Mouse (Mus musculus): ENCODE measurements around the gene Tmem121b. TPM values are rescaled to one million over a fixed set of nuclear protein-coding genes. Genes with fewer than 3 reads are reported as not detected.

Tmem121b gene
- polyA plus RNA-seq, 1 experiment = 0.14 TPM

DNA sequence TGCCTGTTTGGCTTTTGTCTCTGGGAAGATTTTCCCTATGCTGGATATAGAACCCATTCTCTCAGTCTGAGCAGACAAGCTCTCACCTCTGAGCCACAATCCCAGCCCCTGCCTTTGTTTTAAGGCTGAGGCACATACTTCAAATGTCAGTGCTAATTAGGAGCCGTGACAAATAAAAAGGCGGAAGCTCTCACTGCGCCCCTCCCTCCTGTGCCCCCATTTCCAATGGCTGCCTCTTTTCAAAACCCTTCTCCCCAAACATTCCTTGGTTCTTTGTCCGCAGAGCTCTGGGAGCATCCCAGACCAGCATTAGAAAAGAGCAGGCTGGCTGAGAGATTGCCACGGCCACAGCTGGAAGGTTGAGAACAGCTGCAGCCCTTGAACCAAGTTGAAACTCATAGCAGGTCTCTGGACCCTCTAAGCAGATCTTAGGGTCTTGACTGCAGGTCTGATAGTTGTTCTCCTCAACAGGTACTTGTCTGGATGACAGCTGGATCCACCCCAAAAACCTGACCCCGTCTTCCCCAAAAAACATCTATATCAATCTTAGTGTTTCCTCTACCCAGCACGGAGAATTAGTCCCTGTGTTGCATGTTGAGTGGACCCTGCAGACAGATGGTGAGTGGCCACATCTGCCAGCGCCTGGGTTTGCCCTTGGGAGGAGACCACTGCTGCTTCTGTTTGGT is 21.0 kb downstream of the Tmem121b start:
- Histone ChIP-seq H3K27ac (ENCODE audit: control insufficient read depth, insufficient read depth, low read depth, low read length) (no peak overlapping the region), H3K27me3 (ENCODE audit: control insufficient read depth, insufficient read depth, low read length) (no peaks in the 10 kb centered on the region), H3K4me3 (ENCODE audit: control insufficient read depth, low read depth, low read length) (no peak overlapping the region), H3K4me1 (ENCODE audit: control insufficient read depth, insufficient read depth, low read length) (peaks cover 2% of the 10 kb centered on the region; the same call in 1 of the 2 replicates), H3K36me3 (ENCODE audit: control insufficient read depth, insufficient read depth, low read length) (no peaks in the 10 kb centered on the region)
- TF ChIP-seq CTCF (IDR thresholded peaks at IDR 0.05; ENCODE audit: control insufficient read depth, insufficient read depth, insufficient replicate concordance, low read depth, low read length) (no peak), POLR2A (IDR thresholded peaks at IDR 0.05; ENCODE audit: control insufficient read depth, low read depth, low read length) (no peak)

DNA sequence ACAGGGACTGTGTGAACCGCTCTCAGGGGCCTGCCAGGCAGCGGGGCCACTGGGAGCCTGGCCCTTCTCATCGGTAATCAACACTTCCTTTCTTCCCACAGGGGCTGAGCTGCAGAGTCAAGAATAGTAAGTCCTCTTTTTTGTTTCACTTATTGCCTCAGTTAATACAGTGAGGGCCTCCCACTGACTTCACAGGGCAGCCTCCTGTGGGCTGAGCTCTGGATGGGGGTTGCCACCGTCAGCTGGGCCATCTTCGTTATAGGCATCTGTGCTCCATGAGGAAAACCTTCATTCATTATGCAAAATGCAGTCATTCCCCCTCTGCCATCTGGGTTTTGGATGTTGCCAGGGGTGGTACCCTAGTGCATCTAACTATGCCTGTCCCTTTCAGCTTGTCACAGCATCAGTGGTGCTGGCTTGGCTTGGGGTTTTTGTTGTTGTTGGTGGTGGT is 21.6 kb downstream of the Tmem121b start:
- TF ChIP-seq POLR2A (IDR thresholded peaks at IDR 0.05; ENCODE audit: control insufficient read depth, low read depth, low read length) (no peak), CTCF (IDR thresholded peaks at IDR 0.05; ENCODE audit: control insufficient read depth, insufficient read depth, insufficient replicate concordance, low read depth, low read length) (no peak)
- H3K4me3 ChIP-seq (ENCODE audit: control insufficient read depth, low read depth, low read length) = no peak overlapping the region
- peak overlapping the region; percentile 44; the same call in 1 of the 2 replicates for H3K27ac ChIP-seq (ENCODE audit: control insufficient read depth, insufficient read depth, low read depth, low read length)
- peaks cover 2% of the 10 kb centered on the region; the same call in 1 of the 2 replicates for H3K4me1 ChIP-seq (ENCODE audit: control insufficient read depth, insufficient read depth, low read length)
- H3K27me3 ChIP-seq (ENCODE audit: control insufficient read depth, insufficient read depth, low read length) = no peaks in the 10 kb centered on the region
- H3K36me3 ChIP-seq (ENCODE audit: control insufficient read depth, insufficient read depth, low read length) = no peaks in the 10 kb centered on the region

DNA sequence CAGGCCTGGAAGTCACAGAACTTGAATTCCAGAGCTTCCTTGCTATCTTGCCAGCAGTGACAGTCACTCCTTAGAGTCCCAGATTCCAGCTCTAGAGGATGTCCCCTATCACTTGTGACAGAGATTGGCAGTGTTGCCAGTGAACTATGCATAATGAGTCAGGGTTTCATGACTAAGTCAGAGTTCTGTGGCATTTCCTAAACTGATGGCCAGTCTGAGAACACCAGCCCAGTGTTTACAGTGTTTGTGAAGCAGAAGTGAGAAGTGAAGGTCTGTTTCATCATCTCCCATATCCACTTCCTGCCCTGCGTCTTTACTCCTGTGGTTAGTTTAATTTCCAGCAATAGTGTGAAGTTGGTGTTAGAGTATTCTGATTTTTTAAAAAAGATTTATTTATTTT is 22.9 kb downstream of the Tmem121b start:
- TF ChIP-seq POLR2A (IDR thresholded peaks at IDR 0.05; ENCODE audit: control insufficient read depth, low read depth, low read length) = no peak
- TF ChIP-seq CTCF (IDR thresholded peaks at IDR 0.05; ENCODE audit: control insufficient read depth, insufficient read depth, insufficient replicate concordance, low read depth, low read length) = no peak
- H3K4me1 ChIP-seq (ENCODE audit: control insufficient read depth, insufficient read depth, low read length) = peaks cover 2% of the 10 kb centered on the region; the same call in 1 of the 2 replicates
- H3K4me3 ChIP-seq (ENCODE audit: control insufficient read depth, low read depth, low read length) = no peak overlapping the region
- H3K36me3 ChIP-seq (ENCODE audit: control insufficient read depth, insufficient read depth, low read length) = no peaks in the 10 kb centered on the region
- H3K27me3 ChIP-seq (ENCODE audit: control insufficient read depth, insufficient read depth, low read length) = no peaks in the 10 kb centered on the region
- H3K27ac ChIP-seq (ENCODE audit: control insufficient read depth, insufficient read depth, low read depth, low read length) = no peak overlapping the region

DNA sequence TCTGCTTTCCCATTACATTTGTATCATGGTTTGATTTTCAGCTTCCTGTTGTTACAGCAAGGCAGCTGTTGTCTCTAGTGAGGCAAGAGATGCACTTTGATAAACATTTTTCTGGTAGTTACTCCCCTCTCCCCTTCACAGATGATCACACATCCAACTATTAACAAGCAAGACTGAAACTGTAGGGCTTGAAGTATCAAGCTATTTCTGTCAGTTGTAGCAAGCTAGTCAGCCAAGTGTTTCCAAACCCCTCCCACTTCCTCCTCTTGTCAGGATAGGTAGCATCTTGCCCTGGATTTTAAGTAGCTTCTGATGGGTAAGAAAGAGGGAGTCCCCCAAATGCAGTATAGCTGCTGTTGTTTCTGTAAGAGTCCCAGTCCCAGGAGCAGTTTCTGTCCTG is 23.8 kb downstream of the Tmem121b start:
- H3K36me3 ChIP-seq (ENCODE audit: control insufficient read depth, insufficient read depth, low read length) = no peaks in the 10 kb centered on the region
- TF ChIP-seq CTCF (IDR thresholded peaks at IDR 0.05; ENCODE audit: control insufficient read depth, insufficient read depth, insufficient replicate concordance, low read depth, low read length) (no peak), POLR2A (IDR thresholded peaks at IDR 0.05; ENCODE audit: control insufficient read depth, low read depth, low read length) (no peak)
- H3K27me3 ChIP-seq (ENCODE audit: control insufficient read depth, insufficient read depth, low read length) = no peaks in the 10 kb centered on the region
- H3K4me1 ChIP-seq (ENCODE audit: control insufficient read depth, insufficient read depth, low read length) = peaks cover 4% of the 10 kb centered on the region; the same call in 1 of the 2 replicates
- no peak overlapping the region for H3K27ac ChIP-seq (ENCODE audit: control insufficient read depth, insufficient read depth, low read depth, low read length)
- H3K4me3 ChIP-seq (ENCODE audit: control insufficient read depth, low read depth, low read length) = no peak overlapping the region

DNA sequence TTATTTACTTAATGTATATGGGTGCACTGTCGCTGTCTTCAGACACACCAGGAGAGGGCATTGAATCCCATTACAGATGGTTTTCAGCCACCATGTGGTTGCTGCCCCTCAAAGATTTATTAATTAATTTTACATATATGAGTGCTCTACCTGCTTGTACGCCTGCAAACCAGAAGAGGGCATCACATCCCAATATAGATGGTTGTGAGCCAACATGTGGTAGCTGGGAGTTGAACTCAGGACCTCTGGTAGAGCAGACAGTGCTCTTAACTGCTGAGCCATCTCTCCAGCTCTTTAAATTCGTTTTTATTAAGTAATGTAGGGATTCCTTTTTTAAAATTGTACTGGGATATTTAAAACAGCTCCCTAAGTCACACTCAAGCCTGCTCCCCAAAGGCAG is 24.3 kb downstream of the Tmem121b start:
- H3K27ac ChIP-seq (ENCODE audit: control insufficient read depth, insufficient read depth, low read depth, low read length) = no peak overlapping the region
- H3K4me3 ChIP-seq (ENCODE audit: control insufficient read depth, low read depth, low read length) = no peak overlapping the region
- no peaks in the 10 kb centered on the region for H3K36me3 ChIP-seq (ENCODE audit: control insufficient read depth, insufficient read depth, low read length)
- H3K4me1 ChIP-seq (ENCODE audit: control insufficient read depth, insufficient read depth, low read length) = peaks cover 4% of the 10 kb centered on the region; the same call in 1 of the 2 replicates
- TF ChIP-seq POLR2A (IDR thresholded peaks at IDR 0.05; ENCODE audit: control insufficient read depth, low read depth, low read length) = no peak
- no peak for TF ChIP-seq CTCF (IDR thresholded peaks at IDR 0.05; ENCODE audit: control insufficient read depth, insufficient read depth, insufficient replicate concordance, low read depth, low read length)
- H3K27me3 ChIP-seq (ENCODE audit: control insufficient read depth, insufficient read depth, low read length) = no peaks in the 10 kb centered on the region

DNA sequence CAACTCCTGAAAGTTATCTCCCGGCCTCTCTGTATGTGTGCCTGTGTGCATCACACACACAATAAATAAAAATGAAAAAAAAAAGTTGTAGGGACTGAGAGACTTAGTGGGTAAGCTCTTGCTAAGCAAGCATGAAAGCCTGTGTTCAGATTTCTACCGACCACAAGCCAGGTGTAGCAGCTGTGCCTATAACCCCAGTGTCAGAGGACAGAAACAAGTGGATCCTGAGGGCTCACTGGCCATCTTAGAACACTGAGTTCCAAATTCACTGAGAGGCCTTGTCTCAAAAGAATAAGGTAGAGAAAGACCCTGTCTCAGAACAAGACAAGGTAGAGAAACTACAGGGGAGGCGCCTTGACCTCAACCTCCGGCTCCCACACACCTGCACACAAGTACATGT is 25.3 kb downstream of the Tmem121b start:
- H3K36me3 ChIP-seq (ENCODE audit: control insufficient read depth, insufficient read depth, low read length) = no peaks in the 10 kb centered on the region
- H3K4me1 ChIP-seq (ENCODE audit: control insufficient read depth, insufficient read depth, low read length) = peaks cover 12% of the 10 kb centered on the region
- no peak for TF ChIP-seq POLR2A (IDR thresholded peaks at IDR 0.05; ENCODE audit: control insufficient read depth, low read depth, low read length)
- no peak for TF ChIP-seq CTCF (IDR thresholded peaks at IDR 0.05; ENCODE audit: control insufficient read depth, insufficient read depth, insufficient replicate concordance, low read depth, low read length)
- no peak overlapping the region for H3K4me3 ChIP-seq (ENCODE audit: control insufficient read depth, low read depth, low read length)
- H3K27me3 ChIP-seq (ENCODE audit: control insufficient read depth, insufficient read depth, low read length) = no peaks in the 10 kb centered on the region
- H3K27ac ChIP-seq (ENCODE audit: control insufficient read depth, insufficient read depth, low read depth, low read length) = no peak overlapping the region

DNA sequence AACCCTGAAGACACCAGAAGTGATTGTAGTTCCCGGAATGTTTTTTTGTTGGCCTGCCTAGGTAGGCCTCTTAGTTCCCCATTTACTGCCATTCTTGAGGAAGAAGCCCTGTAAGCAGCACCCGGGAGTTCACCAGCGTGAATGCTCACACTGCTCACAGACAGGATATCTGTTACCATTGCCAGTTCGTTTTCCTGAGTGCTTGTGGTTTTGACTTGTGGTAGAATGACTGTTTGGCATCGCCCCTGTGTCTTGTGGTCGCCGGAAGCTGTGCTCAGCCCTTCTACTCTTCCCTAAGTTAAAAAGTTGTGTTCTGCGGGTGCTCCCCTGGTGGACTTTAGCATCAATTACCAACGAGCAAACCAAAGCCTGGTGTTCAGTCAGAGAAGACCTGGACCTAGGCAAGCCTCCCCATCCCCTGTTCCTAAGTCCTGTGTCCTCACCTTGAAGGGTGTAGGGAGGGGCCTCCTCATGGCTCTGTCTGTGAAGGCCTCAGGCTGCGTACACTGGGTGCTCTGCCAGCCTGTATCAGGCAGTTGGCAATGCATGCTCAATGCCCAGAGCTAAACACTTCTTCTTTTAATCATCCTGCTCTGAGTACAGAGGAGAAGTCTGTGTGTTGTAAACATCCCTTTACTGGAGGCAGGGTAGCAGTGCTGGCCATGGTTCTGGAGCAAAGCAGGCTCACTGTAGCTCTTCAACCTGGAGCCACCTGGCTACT is 26.8 kb downstream of the Tmem121b start:
- Histone ChIP-seq H3K27ac (ENCODE audit: control insufficient read depth, insufficient read depth, low read depth, low read length) (no peak overlapping the region), H3K36me3 (ENCODE audit: control insufficient read depth, insufficient read depth, low read length) (no peaks in the 10 kb centered on the region), H3K4me1 (ENCODE audit: control insufficient read depth, insufficient read depth, low read length) (peaks cover 12% of the 10 kb centered on the region), H3K4me3 (ENCODE audit: control insufficient read depth, low read depth, low read length) (no peak overlapping the region), H3K27me3 (ENCODE audit: control insufficient read depth, insufficient read depth, low read length) (no peaks in the 10 kb centered on the region)
- TF ChIP-seq CTCF (IDR thresholded peaks at IDR 0.05; ENCODE audit: control insufficient read depth, insufficient read depth, insufficient replicate concordance, low read depth, low read length) (no peak), POLR2A (IDR thresholded peaks at IDR 0.05; ENCODE audit: control insufficient read depth, low read depth, low read length) (no peak)
